21 mouse cellular contexts compared by ENCODE assay signal in the genomic region with DNA sequence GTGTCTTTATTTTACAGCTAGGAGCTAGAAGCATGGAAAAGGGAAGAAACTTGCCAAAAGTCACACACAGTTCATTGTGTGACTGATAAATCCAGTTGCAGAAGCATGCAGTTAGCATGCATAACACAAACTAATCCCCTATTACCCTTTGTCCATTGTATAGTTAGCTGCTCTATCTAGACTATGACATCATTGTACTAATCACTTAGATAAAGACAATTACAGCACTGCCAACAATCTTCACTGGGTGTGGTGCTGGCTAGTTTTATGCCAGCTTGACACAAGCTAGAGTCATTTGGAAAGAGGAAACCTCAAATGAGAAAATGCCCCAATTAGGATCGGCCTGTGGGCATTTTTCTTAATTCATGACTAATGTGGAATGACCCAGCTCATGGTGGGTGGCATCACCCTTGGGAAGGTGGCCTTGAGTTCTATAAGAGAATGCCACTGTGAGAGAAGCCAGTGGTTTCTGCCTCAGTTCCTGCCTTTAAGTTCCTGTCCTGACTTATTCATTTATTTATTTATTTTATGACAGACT. TPM values are rescaled to one million over a fixed set of nuclear protein-coding genes. Genes with fewer than 3 reads are reported as not detected.
"Had no signal": no experiment of that assay in that cellular context is flagged by ENCODE, and none has a peak within 500 bp of the region (broad histone marks: within the 10 kb centered on the region; RNA-seq: fewer than 3 reads in every experiment).

No protein-coding gene starts in this region.

- H3K4me3 ChIP-seq: midbrain, embryonic 10.5 days; midbrain, embryonic 13.5 days; midbrain, embryonic 15.5 days; neural tube, embryonic 12.5 days had no signal

- H3K9me3 ChIP-seq: midbrain, embryonic 10.5 days; midbrain, embryonic 13.5 days; midbrain, embryonic 15.5 days; neural tube, embryonic 12.5 days had no signal

- DNase-seq: lung, adult 18-20 months; lung, embryonic 14.5 days; lung, postnatal 10 days; lung, postnatal 4 days; right cerebral cortex, postnatal 14 days; spleen, adult 18-20 months; thymus, adult 18-20 months; thymus, postnatal 14 days; thymus, postnatal 36 days had no signal

- H3K4me1 ChIP-seq: neural tube, embryonic 12.5 days had no signal

- H3K9ac ChIP-seq: lung, embryonic 14.5 days; midbrain, embryonic 13.5 days; midbrain, embryonic 15.5 days; neural tube, embryonic 12.5 days had no signal

- H3K27me3 ChIP-seq: midbrain, embryonic 13.5 days; midbrain, embryonic 15.5 days; neural tube, embryonic 12.5 days had no signal

- H3K36me3 ChIP-seq: midbrain, embryonic 13.5 days; midbrain, embryonic 15.5 days; neural tube, embryonic 12.5 days had no signal

- ATAC-seq: midbrain, embryonic 13.5 days; midbrain, embryonic 15.5 days had no signal

- H3K4me2 ChIP-seq: lung, embryonic 14.5 days; midbrain, embryonic 13.5 days; midbrain, embryonic 15.5 days; neural tube, embryonic 12.5 days had no signal

- H3K27ac ChIP-seq: midbrain, embryonic 10.5 days; midbrain, embryonic 13.5 days; midbrain, embryonic 15.5 days; neural tube, embryonic 12.5 days had no signal

RNA-seq across cellular contexts. Expression of a gene that starts 13.9 kb away (rescaled TPM):
- total RNA-seq: megakaryocyte, adult 5-6 weeks; megakaryocyte-erythroid progenitor cell, adult 5-6 weeks; midbrain, postnatal 0 days; monocyte, adult 5-6 weeks; neutrophil, adult 5-6 weeks had no signal
- polyA plus RNA-seq: small intestine, adult 2 months; stomach, embryonic 14.5 days; thymus, postnatal 0 days had no signal
